Mouse (Mus musculus): ENCODE data around the gene Ptpn4. TPM values are rescaled to one million over a fixed set of nuclear protein-coding genes. Genes with fewer than 3 reads are reported as not detected.

The Ptpn4 gene
- polyA plus RNA-seq, 1 experiment from 2014 or later = 6.1 TPM

- Histone ChIP-seq H3K9me3 (no peaks in the 10 kb centered on the region), H3K9ac (no peak overlapping the region), H3K4me3 (no peak overlapping the region), H3K36me3 (peaks cover 10% of the 10 kb centered on the region; the same call in 1 of the 2 replicates), H3K4me2 (no peak overlapping the region), H3K27ac (no peak overlapping the region), H3K27me3 (no peaks in the 10 kb centered on the region), H3K4me1 (no peaks in the 10 kb centered on the region)
- 49% methylated on average over 1 of the region's 1 CpGs for WGBS
- ATAC-seq (ENCODE audit: borderline replicate concordance, extremely low read depth, low FRiP score, low TSS enrichment) = peak; percentile 64; the same call in 1 of the 2 replicates
Measured at GRCm38 (mm10) chr1:119674984-119675383, 162.4 kb downstream of the Ptpn4 start.

- no peak for ATAC-seq (ENCODE audit: borderline replicate concordance, extremely low read depth, low FRiP score, low TSS enrichment)
- Histone ChIP-seq H3K27ac (no peak overlapping the region), H3K4me3 (no peak overlapping the region), H3K27me3 (no peaks in the 10 kb centered on the region), H3K9ac (no peak overlapping the region), H3K9me3 (no peaks in the 10 kb centered on the region), H3K4me1 (no peaks in the 10 kb centered on the region), H3K36me3 (0 out of 2 replicates have a peak, but pooled peaks cover 3% of the 10 kb centered on the region), H3K4me2 (no peak overlapping the region)
- 84% methylated on average over 7 of the region's 7 CpGs for WGBS
Measured at GRCm38 (mm10) chr1:119666904-119667303, 170.5 kb downstream of the Ptpn4 start.

GRCm38 (mm10) chr1:119654307-119654706, 183.1 kb downstream of the Ptpn4 start:
- H3K4me1 ChIP-seq = peaks cover 7% of the 10 kb centered on the region; the same call in 1 of the 2 replicates

GRCm38 (mm10) chr1:119650386-119650785, 187.0 kb downstream of the Ptpn4 start:
- no peak overlapping the region for H3K9ac ChIP-seq
- H3K4me2 ChIP-seq = no peak overlapping the region
- ATAC-seq (ENCODE audit: borderline replicate concordance, extremely low read depth, low FRiP score, low TSS enrichment) = no peak
- 84% methylated on average over 5 of the region's 5 CpGs for WGBS
- peak overlapping the region; percentile 95 for H3K27ac ChIP-seq
- peaks cover 18% of the 10 kb centered on the region; the same call in 1 of the 2 replicates for H3K4me1 ChIP-seq
- H3K4me3 ChIP-seq = no peak overlapping the region
- H3K36me3 ChIP-seq = no peaks in the 10 kb centered on the region
- no peaks in the 10 kb centered on the region for H3K9me3 ChIP-seq
- no peaks in the 10 kb centered on the region for H3K27me3 ChIP-seq

More at GRCm38 (mm10) chr1:119654307-119654706, 183.1 kb downstream of the Ptpn4 start:
- no peak for ATAC-seq (ENCODE audit: borderline replicate concordance, extremely low read depth, low FRiP score, low TSS enrichment)
- WGBS = 84% methylated on average over 2 of the region's 2 CpGs
- H3K27me3 ChIP-seq = no peaks in the 10 kb centered on the region
- no peak overlapping the region for H3K4me2 ChIP-seq
- H3K36me3 ChIP-seq = no peaks in the 10 kb centered on the region
- H3K27ac ChIP-seq = no peak overlapping the region
- no peak overlapping the region for H3K4me3 ChIP-seq
- no peaks in the 10 kb centered on the region for H3K9me3 ChIP-seq
- no peak overlapping the region for H3K9ac ChIP-seq

GRCm38 (mm10) chr1:119649627-119650026, 187.8 kb downstream of the Ptpn4 start:
- 22% methylated on average over 2 of the region's 2 CpGs for WGBS

GRCm38 (mm10) chr1:119648205-119649111, 189.0 kb downstream of the Ptpn4 start, which contains the start of gene Epb41l5:
Gene Epb41l5 (minus strand): TSS chr1:119649000.
- WGBS = under 1% methylated on average over 86 of the region's 86 CpGs
- Histone ChIP-seq H3K27me3 (no peaks in the 10 kb centered on the region), H3K4me3 (peak within 1 kb of the TSS; percentile 93), H3K27ac (peak within 1 kb of the TSS; percentile 95), H3K9me3 (no peaks in the 10 kb centered on the region), H3K9ac (peak within 1 kb of the TSS; percentile 72), H3K36me3 (no peaks in the 10 kb centered on the region), H3K4me2 (peak within 1 kb of the TSS; percentile 81), H3K4me1 (peaks cover 18% of the 10 kb centered on the region)
- ATAC-seq (ENCODE audit: borderline replicate concordance, extremely low read depth, low FRiP score, low TSS enrichment) = peak; percentile 94

More at GRCm38 (mm10) chr1:119649627-119650026, 187.8 kb downstream of the Ptpn4 start:
- H3K9ac ChIP-seq = no peak overlapping the region
- H3K27me3 ChIP-seq = no peaks in the 10 kb centered on the region
- H3K27ac ChIP-seq = peak overlapping the region; percentile 95
- H3K9me3 ChIP-seq = no peaks in the 10 kb centered on the region
- H3K4me2 ChIP-seq = no peak overlapping the region
- H3K4me3 ChIP-seq = no peak overlapping the region
- H3K36me3 ChIP-seq = no peaks in the 10 kb centered on the region
- ATAC-seq (ENCODE audit: borderline replicate concordance, extremely low read depth, low FRiP score, low TSS enrichment) = 0 out of 2 replicates have a peak, but pooled peaks have one; percentile 27
- H3K4me1 ChIP-seq = peaks cover 18% of the 10 kb centered on the region; the same call in 1 of the 2 replicates

GRCm38 (mm10) chr1:119646356-119646755, 191.1 kb downstream of the Ptpn4 start:
- no peak overlapping the region for H3K27ac ChIP-seq
- 69% methylated on average over 2 of the region's 2 CpGs for WGBS
- H3K4me3 ChIP-seq = no peak overlapping the region
- peaks cover 23% of the 10 kb centered on the region for H3K4me1 ChIP-seq
- H3K9me3 ChIP-seq = no peaks in the 10 kb centered on the region
- H3K4me2 ChIP-seq = 0 out of 2 replicates have a peak overlapping the region, but pooled peaks have one; percentile 18
- H3K27me3 ChIP-seq = no peaks in the 10 kb centered on the region
- H3K36me3 ChIP-seq = no peaks in the 10 kb centered on the region
- no peak for ATAC-seq (ENCODE audit: borderline replicate concordance, extremely low read depth, low FRiP score, low TSS enrichment)
- no peak overlapping the region for H3K9ac ChIP-seq

GRCm38 (mm10) chr1:119642367-119642766, 195.0 kb downstream of the Ptpn4 start:
- Histone ChIP-seq H3K4me2 (no peak overlapping the region), H3K4me1 (peaks cover 21% of the 10 kb centered on the region), H3K27me3 (no peaks in the 10 kb centered on the region), H3K9ac (no peak overlapping the region), H3K36me3 (no peaks in the 10 kb centered on the region), H3K9me3 (no peaks in the 10 kb centered on the region), H3K27ac (peak overlapping the region; percentile 53; the same call in 1 of the 2 replicates), H3K4me3 (no peak overlapping the region)
- peak; percentile 55; the same call in 1 of the 2 replicates for ATAC-seq (ENCODE audit: borderline replicate concordance, extremely low read depth, low FRiP score, low TSS enrichment)
- 63% methylated on average over 12 of the region's 12 CpGs for WGBS

- ATAC-seq (ENCODE audit: borderline replicate concordance, extremely low read depth, low FRiP score, low TSS enrichment) = peak; percentile 65; the same call in 1 of the 2 replicates
Measured at GRCm38 (mm10) chr1:119641090-119641812, 196.2 kb downstream of the Ptpn4 start.

GRCm38 (mm10) chr1:119640006-119640405, 197.4 kb downstream of the Ptpn4 start:
- H3K27me3 ChIP-seq = no peaks in the 10 kb centered on the region
- peaks cover 14% of the 10 kb centered on the region for H3K4me1 ChIP-seq
- no peaks in the 10 kb centered on the region for H3K36me3 ChIP-seq
- WGBS = 30% methylated on average over 2 of the region's 2 CpGs
- H3K4me3 ChIP-seq = no peak overlapping the region
- ATAC-seq (ENCODE audit: borderline replicate concordance, extremely low read depth, low FRiP score, low TSS enrichment) = no peak
- no peak overlapping the region for H3K27ac ChIP-seq
- H3K9me3 ChIP-seq = no peaks in the 10 kb centered on the region
- no peak overlapping the region for H3K9ac ChIP-seq
- no peak overlapping the region for H3K4me2 ChIP-seq

More at GRCm38 (mm10) chr1:119641090-119641812, 196.2 kb downstream of the Ptpn4 start:
- peaks cover 15% of the 10 kb centered on the region for H3K4me1 ChIP-seq
- no peaks in the 10 kb centered on the region for H3K36me3 ChIP-seq
- no peak overlapping the region for H3K4me3 ChIP-seq
- no peak overlapping the region for H3K9ac ChIP-seq
- H3K9me3 ChIP-seq = no peaks in the 10 kb centered on the region
- H3K27me3 ChIP-seq = no peaks in the 10 kb centered on the region
- H3K4me2 ChIP-seq = no peak overlapping the region
- H3K27ac ChIP-seq = peak overlapping the region; percentile 48; the same call in 1 of the 2 replicates

- no peak for ATAC-seq (ENCODE audit: borderline replicate concordance, extremely low read depth, low FRiP score, low TSS enrichment)
- H3K4me2 ChIP-seq = no peak overlapping the region
- H3K9ac ChIP-seq = no peak overlapping the region
- peaks cover 4% of the 10 kb centered on the region; the same call in 1 of the 2 replicates for H3K36me3 ChIP-seq
- H3K4me1 ChIP-seq = peaks cover 14% of the 10 kb centered on the region; the same call in 1 of the 2 replicates
- no peak overlapping the region for H3K4me3 ChIP-seq
- peak overlapping the region; percentile 27; the same call in 1 of the 2 replicates for H3K27ac ChIP-seq
- H3K27me3 ChIP-seq = no peaks in the 10 kb centered on the region
- 68% methylated on average over 6 of the region's 6 CpGs for WGBS
- H3K9me3 ChIP-seq = no peaks in the 10 kb centered on the region
Measured at GRCm38 (mm10) chr1:119637188-119638023, 200.0 kb downstream of the Ptpn4 start.

Data from lung, embryonic 15.5 days (tissue).